Mouse (Mus musculus): Measurements from ENCODE around the gene Etfb.
"Not testable (repeated sequence)": the region's sequence is repeated elsewhere in the genome, so short reads cannot be mapped to it uniquely, and the experiment has no call there.

Etfb gene

DNA sequence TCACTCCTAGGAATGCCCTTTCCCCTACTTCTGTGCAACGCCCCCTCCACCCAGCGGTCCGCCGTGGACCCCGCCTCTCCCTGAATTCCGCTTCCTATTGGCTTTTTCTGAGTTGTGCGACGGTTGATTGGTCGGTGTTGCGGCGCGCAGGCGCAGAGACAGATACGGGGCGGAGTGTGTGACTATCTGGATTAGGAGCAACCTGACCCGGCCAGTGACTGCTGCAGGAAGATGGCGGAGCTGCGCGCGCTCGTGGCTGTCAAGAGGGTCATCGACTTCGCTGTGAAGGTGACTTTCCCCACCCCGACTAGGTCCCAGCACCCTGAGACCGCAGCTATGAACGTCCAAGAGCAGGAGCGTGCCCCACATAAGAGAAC is at the start of gene Etfb, which contains the start of gene Gm45233:
TSS of gene Etfb (plus strand) at position 167 of the 377 bp plus-strand sequence.
TSS of gene Gm45233 (plus strand) at position 212 of the 377 bp plus-strand sequence.
- DNase-seq (ENCODE audit: low spot score): peak; percentile 95

DNA sequence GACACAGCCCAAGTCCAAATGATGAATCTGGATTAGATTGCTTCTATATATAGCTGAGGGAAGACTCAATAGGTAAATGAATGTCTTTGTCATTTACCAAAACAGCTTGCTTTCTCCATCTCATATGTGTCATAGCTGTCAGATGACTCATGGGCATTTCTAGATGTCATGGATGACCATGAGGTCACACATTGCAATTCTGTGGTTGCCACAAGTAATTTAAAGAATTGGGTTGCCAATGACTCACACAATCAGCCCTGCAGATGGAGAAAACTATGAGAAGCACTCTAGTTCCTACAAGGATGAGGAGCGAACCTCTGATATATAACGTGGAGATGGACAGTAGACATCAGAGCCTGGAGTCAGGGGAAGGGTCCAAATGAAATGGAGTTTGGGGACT is 44.4 kb upstream of the Etfb start:
- no peak for DNase-seq (ENCODE audit: low spot score)

DNA sequence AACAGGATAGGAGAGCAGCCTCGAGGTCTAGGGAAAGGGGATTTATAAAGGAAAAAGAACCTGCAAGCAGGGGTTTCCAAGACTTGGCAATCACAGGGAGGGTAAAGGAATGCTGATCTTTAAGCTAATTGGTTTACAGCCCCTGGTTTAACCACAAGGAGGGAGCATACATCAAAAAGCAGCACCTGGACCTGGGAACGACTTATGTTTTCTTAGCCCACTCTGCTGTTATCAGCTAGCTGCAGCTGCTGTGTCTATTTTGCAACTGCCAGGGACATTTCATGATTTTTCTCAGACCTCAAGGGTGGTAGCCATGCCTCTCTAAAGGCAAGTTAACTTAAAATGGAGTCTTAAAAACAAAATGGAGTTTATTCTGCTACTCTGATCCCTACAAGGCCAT is 41.2 kb upstream of the Etfb start:
- DNase-seq (ENCODE audit: low spot score): no peak

DNA sequence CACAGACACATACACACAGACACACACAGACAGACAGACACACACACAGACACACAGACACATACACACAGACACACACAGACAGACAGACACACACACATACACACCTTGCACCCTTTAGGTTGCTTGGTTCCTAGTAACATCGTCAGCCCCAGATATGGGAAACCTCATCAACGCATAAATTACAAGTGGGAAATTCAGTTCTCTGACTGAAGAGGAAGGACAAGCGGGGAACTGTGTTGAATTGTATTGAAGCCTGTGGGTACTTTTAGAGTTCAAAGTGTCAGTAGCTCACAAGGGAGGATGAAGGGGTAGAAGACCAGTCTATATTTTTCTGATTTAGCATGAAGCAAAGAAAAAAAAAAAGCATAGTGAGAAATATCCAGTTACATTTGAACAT is 36.3 kb upstream of the Etfb start:
- no peak for DNase-seq (ENCODE audit: low spot score)

DNA sequence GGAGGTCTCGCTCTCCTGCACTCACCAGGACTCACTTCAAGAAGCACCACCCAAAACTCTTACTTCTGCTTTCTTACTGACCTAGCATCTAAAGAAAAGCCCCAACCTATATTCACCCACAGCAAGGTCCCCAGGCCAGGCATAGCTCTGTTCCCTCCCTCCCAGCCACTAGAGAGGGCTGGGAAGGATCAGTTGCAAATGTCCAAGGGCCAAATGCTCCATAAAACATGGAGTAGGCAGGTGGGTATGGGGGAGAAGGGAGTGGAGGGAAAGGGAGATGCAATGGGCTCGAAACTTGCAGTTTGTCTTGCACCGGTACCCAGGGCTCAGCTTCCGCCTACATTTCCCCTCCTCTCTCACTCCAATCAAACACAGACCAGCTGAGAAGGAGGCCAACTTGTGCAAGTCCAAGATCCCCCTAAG is 35.7 kb upstream of the Etfb start, which contains the start of gene Siglecg:
TSS of gene Siglecg (plus strand) at position 74 of the 423 bp plus-strand sequence.
- DNase-seq (ENCODE audit: low spot score): no peak

GRCm38 (mm10) chr7:43409084-43409483 is 34.8 kb upstream of the Etfb start:
- no peak for DNase-seq (ENCODE audit: low spot score)

DNA sequence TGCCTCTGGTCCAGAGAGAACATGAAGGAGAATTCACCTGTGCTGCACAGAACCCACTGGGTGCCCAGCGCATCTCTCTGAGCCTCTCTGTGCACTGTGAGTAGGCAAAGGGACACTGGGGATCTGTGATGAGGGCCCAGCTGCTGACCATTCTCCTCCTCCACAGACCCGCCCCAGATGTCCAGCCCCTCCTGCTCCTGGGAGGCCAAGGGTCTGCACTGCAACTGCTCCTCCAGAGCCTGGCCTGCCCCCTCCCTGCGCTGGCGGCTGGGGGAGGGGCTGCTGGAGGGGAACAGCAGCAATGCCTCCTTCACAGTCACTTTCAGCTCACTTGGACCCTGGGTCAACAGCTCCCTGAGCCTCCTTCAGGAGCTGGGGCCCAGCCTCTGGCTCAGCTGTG is 32.2 kb upstream of the Etfb start:
- not testable (repeated sequence) for DNase-seq (ENCODE audit: low spot score)

- no peak for DNase-seq (ENCODE audit: low spot score)
Measured at GRCm38 (mm10) chr7:43417298-43417697, 26.6 kb upstream of the Etfb start.

- DNase-seq (ENCODE audit: low spot score): peak; percentile 84
Measured at GRCm38 (mm10) chr7:43422995-43423617, 20.8 kb upstream of the Etfb start.

DNA sequence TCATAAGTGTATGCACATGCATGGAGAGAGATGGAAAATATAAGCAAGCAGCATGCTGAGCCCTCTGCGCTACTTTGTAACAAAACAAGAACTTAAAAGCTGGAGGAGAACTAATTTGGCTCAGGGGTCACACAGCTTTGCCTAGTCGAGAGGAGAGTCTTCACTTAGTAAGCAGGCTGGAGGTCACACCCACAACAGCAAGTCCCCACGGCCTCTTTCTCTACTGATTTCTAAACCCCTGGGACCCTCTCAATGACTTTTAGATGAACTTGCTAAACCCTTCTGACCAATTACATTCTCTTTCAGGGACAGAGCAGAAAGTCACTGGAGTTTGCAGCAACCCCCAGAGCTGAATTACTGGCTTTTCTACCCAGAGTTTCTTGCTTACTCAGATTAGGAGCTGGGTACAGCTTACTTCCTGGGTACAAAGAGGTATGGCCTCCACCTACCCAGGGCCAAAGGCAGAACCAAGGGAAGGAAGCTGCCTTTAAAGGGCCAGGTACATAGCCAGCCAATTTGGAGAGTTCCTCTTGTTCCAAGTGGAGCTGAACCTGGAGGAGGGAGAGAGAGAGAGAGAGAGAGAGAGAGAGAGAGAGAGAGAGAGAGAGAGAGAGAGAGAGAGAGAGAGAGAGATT is 19.8 kb upstream of the Etfb start:
- DNase-seq (ENCODE audit: low spot score): peak; percentile 72

- DNase-seq (ENCODE audit: low spot score): no peak
Measured at GRCm38 (mm10) chr7:43427406-43427805, 16.5 kb upstream of the Etfb start, which contains the start of gene Lim2. Lim2 (plus strand) TSS chr7:43427670.

DNA sequence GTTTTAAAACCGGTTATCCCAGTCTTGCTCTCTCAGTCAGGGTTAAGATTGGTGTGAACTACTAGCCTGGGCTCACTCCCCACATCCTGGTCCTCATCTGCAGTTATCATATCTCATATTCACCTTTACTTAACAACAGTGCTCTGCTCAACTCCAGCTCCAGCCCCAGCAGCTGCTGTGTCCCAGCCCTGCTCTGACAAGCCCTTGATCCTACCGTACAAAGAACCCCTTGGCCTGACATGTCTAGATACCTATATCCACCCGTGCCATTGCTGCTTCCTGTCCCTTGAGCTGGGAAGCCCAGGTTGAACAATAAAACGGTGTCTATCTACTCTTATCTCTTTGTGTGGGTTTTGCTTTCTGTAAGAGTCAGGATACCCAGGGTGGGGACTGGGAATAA is 14.4 kb upstream of the Etfb start:
- no peak for DNase-seq (ENCODE audit: low spot score)

DNA sequence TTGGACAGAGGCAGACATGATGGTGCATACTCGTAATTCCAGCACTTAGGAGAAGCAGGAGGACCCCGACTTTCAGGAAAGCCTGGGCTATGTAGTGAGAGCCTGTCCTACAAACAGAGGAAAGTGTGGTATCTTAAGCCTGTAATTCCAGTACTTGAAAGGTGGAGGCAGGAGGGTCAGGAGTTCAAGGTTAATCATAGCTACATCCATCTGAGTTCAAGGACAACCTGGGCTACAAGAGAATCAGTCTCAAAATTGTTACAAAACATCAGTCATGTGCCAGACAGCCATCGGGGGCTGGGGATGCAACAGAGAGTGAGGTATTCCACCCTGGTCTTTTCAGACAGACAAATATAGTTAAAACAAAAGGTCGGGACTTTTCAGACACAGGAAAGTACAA is 11.0 kb upstream of the Etfb start:
- DNase-seq (ENCODE audit: low spot score): no peak

- no peak for DNase-seq (ENCODE audit: low spot score)
Measured at GRCm38 (mm10) chr7:43434676-43435075, 9.2 kb upstream of the Etfb start.

DNA sequence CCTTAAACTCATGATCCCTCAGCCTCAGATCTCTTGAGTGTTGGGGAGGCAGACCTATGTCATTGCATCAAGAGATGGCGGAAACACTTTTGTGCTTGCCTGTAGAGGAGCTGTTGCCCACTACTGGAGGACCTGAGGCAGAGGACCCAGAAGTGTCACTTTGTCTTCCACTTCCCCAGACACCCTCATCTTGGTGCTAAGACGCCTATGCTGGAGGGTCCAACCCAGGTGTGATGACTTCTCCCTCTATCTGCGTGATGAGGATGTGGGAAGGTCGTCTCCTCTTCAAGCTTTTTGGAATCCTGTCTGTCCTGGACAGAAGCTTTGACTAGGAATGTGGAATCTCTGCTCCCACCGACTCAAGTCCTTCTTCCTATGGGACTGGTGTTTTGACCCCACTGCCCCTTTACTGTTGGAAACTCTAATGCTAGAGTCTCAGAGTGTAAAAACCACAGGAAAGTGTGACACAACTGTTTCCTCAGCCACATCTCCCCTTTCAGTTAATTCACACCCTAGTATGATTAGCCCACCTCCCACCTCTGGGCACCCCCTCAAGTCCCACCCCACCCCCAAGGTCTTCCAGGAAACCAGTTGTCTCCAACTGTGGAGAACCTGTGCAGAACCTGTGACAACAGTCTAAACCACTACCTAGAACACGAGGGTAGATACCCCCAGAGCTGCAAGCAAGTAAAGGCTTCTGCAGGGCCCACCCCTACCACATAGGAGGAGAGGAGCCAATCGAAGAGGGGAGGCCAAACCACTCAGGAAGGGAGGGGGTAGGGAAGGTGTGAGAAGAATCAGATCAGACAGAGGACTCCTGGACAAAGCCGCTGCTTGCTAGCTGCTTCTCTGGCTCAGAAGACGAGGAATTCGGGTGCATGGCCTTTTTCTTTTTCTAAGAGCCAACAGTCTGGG is 7.3 kb upstream of the Etfb start, which contains the start of gene Nkg7:
TSS of gene Nkg7 (plus strand) at position 733 of the 915 bp plus-strand sequence.
- no peak for DNase-seq (ENCODE audit: low spot score)

GRCm38 (mm10) chr7:43438611-43439010 is 5.3 kb upstream of the Etfb start:
- no peak for DNase-seq (ENCODE audit: low spot score)

DNA sequence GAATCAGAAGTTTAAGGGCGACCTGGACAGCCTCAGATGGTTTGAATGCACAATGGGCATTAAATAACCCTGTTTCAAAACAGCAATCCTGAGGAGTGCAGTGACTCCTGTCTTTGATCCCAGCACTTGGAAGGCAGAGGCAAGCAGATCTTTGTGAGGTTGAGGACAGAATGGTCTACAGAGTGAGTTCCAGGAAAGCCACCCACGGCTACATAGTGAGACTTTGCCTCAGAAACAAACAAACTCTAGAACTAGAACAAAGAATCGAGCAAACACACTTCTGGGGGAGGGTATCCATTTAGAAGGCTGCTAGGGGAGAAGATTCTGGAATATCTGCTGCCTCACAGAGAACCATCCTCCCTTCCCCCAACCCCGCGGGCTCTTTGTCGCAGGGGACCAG is 3.4 kb upstream of the Etfb start, which contains the start of gene Cldnd2:
TSS of gene Cldnd2 (plus strand) at position 301 of the 400 bp plus-strand sequence.
- no peak for DNase-seq (ENCODE audit: low spot score)

GRCm38 (mm10) chr7:43441071-43441470 is 2.8 kb upstream of the Etfb start:
- DNase-seq (ENCODE audit: low spot score): no peak

GRCm38 (mm10) chr7:43442684-43443083 is 1.2 kb upstream of the Etfb start:
- no peak for DNase-seq (ENCODE audit: low spot score)

GRCm38 (mm10) chr7:43443126-43443916 is 562 bp upstream of the Etfb start:
- DNase-seq (ENCODE audit: low spot score): peak; percentile 82

DNA sequence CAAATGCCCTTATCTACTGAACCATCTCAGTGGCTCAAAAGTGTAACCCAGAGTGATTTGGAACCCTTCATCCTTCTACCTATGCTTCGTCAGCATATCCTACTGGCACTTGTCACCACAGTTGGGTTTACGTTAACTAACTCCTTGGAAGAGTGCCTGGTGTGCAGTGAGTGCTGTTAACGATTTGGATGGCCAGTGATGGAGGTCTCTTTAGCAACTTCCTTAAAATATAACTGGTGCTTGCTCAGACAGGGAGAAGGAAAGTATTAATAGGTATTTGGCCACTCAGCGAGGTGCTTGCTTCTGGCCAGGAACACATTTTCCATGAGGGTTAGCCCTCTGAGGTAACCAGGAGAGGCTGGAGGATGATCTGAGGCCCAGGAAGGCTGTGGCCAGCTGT is 3.9 kb downstream of the Etfb start:
- DNase-seq (ENCODE audit: low spot score): no peak

DNA sequence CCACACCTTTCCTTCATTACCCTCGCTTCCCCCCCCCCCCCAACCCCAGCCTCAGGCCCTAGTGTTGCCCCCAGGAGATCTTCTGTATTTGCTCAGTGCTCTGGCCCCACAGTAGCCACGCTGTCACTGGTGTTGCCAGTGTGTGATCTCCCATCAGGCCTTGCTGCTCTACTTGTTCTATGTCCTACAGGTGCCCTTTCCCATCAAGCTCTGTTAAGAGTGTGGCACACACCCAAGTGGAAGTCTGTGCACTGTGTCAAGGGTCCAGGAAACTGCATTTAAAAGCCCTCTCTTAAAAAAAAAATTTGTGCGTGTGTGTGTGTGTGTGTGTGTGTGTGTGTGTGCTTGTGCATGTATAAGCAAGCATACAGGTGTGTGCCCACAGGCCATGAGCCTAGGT is 4.4 kb downstream of the Etfb start:
- no peak for DNase-seq (ENCODE audit: low spot score)
